Mouse (Mus musculus): ENCODE results near the gene Eef1g. TPM values are rescaled to one million over a fixed set of nuclear protein-coding genes. Genes with fewer than 3 reads are reported as not detected.
A peak's percentile ranks its signal among the peaks of the same experiment; 100 is the strongest.

Eef1g gene
- total and polyA plus RNA-seq, 2 experiments from 2014 or later: 269 to 524 TPM

GRCm38 (mm10) chr19:8984255-8984868, 17.5 kb downstream of the Eef1g start:
- 2% methylated on average over 7 of the region's 7 CpGs for WGBS
- H3K9ac ChIP-seq: 0 out of 2 replicates have a peak overlapping the region, but pooled peaks have one; percentile 2
- no peak overlapping the region; the same call in 1 of the 2 replicates for H3K4me2 ChIP-seq (ENCODE audit: low read depth)
- H3K27me3 ChIP-seq (ENCODE audit: insufficient read depth, low read length): peaks cover 4% of the 10 kb centered on the region
- H3K4me1 ChIP-seq (ENCODE audit: insufficient read depth): peaks cover 14% of the 10 kb centered on the region
- peaks cover 14% of the 10 kb centered on the region for H3K36me3 ChIP-seq (ENCODE audit: insufficient read depth)
- no peak overlapping the region for H3K4me3 ChIP-seq (ENCODE audit: low read depth, low read length)
- no peak overlapping the region for H3K27ac ChIP-seq (ENCODE audit: low read depth, low read length)
- H3K9me3 ChIP-seq (ENCODE audit: low read length): no peaks in the 10 kb centered on the region
- TF ChIP-seq CTCF (IDR thresholded peaks at IDR 0.05; ENCODE audit: low read depth): no peak
- DNase-seq (peak; percentile 89), ATAC-seq (peak; percentile 90)

- H3K4me3 ChIP-seq (ENCODE audit: low read depth, low read length): no peak overlapping the region
- H3K27me3 ChIP-seq (ENCODE audit: insufficient read depth, low read length): peaks cover 15% of the 10 kb centered on the region
- no peaks in the 10 kb centered on the region for H3K9me3 ChIP-seq (ENCODE audit: low read length)
- no peak overlapping the region for H3K9ac ChIP-seq
- no peaks in the 10 kb centered on the region for H3K36me3 ChIP-seq (ENCODE audit: insufficient read depth)
- WGBS: 50% methylated on average over 5 of the region's 5 CpGs
- no peak for TF ChIP-seq CTCF (IDR thresholded peaks at IDR 0.05; ENCODE audit: low read depth)
- DNase-seq (no peak), ATAC-seq (no peak)
- peaks cover 24% of the 10 kb centered on the region for H3K4me1 ChIP-seq (ENCODE audit: insufficient read depth)
- H3K4me2 ChIP-seq (ENCODE audit: low read depth): no peak overlapping the region
- no peak overlapping the region for H3K27ac ChIP-seq (ENCODE audit: low read depth, low read length)
Measured at GRCm38 (mm10) chr19:8985891-8986290, 19.1 kb downstream of the Eef1g start.

- H3K27me3 ChIP-seq (ENCODE audit: insufficient read depth, low read length): peaks cover 15% of the 10 kb centered on the region
- TF ChIP-seq CTCF (IDR thresholded peaks at IDR 0.05; ENCODE audit: low read depth): no peak
- H3K4me3 ChIP-seq (ENCODE audit: low read depth, low read length): no peak overlapping the region
- no peak overlapping the region for H3K27ac ChIP-seq (ENCODE audit: low read depth, low read length)
- no peak overlapping the region for H3K9ac ChIP-seq
- no peaks in the 10 kb centered on the region for H3K36me3 ChIP-seq (ENCODE audit: insufficient read depth)
- no peak overlapping the region for H3K4me2 ChIP-seq (ENCODE audit: low read depth)
- WGBS: 59% methylated on average over 2 of the region's 2 CpGs
- DNase-seq (no peak), ATAC-seq (no peak)
- H3K4me1 ChIP-seq (ENCODE audit: insufficient read depth): peaks cover 24% of the 10 kb centered on the region
- no peaks in the 10 kb centered on the region for H3K9me3 ChIP-seq (ENCODE audit: low read length)
Measured at GRCm38 (mm10) chr19:8987816-8988215, 21.0 kb downstream of the Eef1g start.

DNA sequence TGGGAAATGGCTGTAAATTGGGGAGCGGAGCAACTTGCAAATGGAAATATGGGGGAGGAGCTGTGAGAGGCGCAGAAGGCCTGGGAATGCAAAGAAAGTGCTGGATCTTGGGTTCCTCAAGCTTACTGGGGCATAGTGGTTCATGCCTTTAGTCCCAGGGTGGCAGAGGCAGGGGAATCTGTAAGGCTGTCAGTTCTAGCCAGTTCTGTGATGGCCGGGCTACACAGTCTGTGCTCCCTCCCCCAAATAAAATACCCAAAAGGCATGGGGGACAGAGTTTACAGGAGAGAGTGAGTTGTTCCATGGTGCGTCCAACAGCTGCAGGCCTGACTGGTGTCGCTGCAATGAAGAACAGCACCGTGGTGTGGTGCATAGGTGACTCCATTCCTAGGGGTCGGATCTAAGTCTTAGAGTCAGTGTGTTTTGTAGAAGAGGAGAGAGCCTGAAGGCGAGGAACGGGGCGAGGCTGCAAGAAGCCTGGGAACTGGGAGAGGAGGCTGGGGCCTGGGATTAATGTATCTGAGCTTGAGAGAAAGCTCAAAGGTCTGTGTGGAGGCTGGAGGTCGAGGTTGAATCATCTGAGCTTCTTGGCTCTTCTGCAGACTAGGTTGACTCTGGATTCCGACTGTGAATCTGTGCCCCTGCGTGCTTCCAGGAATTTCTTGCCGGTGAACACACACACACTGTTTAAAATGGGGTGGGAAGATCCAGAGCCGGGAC, 21.7 kb downstream of the Eef1g start:
- Histone ChIP-seq H3K9me3 (ENCODE audit: low read length) (no peaks in the 10 kb centered on the region), H3K9ac (0 out of 2 replicates have a peak overlapping the region, but pooled peaks have one; percentile 35), H3K4me1 (ENCODE audit: insufficient read depth) (peaks cover 24% of the 10 kb centered on the region), H3K4me2 (ENCODE audit: low read depth) (peak overlapping the region; percentile 69), H3K27ac (ENCODE audit: low read depth, low read length) (no peak overlapping the region), H3K27me3 (ENCODE audit: insufficient read depth, low read length) (peaks cover 15% of the 10 kb centered on the region), H3K36me3 (ENCODE audit: insufficient read depth) (no peaks in the 10 kb centered on the region), H3K4me3 (ENCODE audit: low read depth, low read length) (peak overlapping the region; percentile 41)
- WGBS: 30% methylated on average over 15 of the region's 15 CpGs
- ATAC-seq: no peak
- TF ChIP-seq CTCF (IDR thresholded peaks at IDR 0.05; ENCODE audit: low read depth): no peak
- DNase-seq: no peak

GRCm38 (mm10) chr19:8989066-8989566, 22.3 kb downstream of the Eef1g start, which contains the start of gene Ahnak:
Ahnak (plus strand) TSS chr19:8989284.
- peak within 1 kb of the TSS; percentile 41 for H3K4me3 ChIP-seq (ENCODE audit: low read depth, low read length)
- DNase-seq (no peak), ATAC-seq (peak; percentile 19; the same call in 1 of the 2 replicates)
- peaks cover 20% of the 10 kb centered on the region for H3K4me1 ChIP-seq (ENCODE audit: insufficient read depth)
- WGBS: 1% methylated on average over 42 of the region's 42 CpGs
- peak within 1 kb of the TSS; percentile 69 for H3K4me2 ChIP-seq (ENCODE audit: low read depth)
- H3K36me3 ChIP-seq (ENCODE audit: insufficient read depth): no peaks in the 10 kb centered on the region
- TF ChIP-seq CTCF (IDR thresholded peaks at IDR 0.05; ENCODE audit: low read depth): no peak
- no peak within 1 kb of the TSS; the same call in 1 of the 2 replicates for H3K27ac ChIP-seq (ENCODE audit: low read depth, low read length)
- no peaks in the 10 kb centered on the region for H3K9me3 ChIP-seq (ENCODE audit: low read length)
- H3K9ac ChIP-seq: peak within 1 kb of the TSS; percentile 35; the same call in 1 of the 2 replicates
- peaks cover 15% of the 10 kb centered on the region for H3K27me3 ChIP-seq (ENCODE audit: insufficient read depth, low read length)

- H3K27ac ChIP-seq (ENCODE audit: low read depth, low read length): no peak overlapping the region; the same call in 1 of the 2 replicates
- DNase-seq: no peak
- WGBS: 1% methylated on average over 53 of the region's 53 CpGs
Measured at GRCm38 (mm10) chr19:8989567-8990431, 23.0 kb downstream of the Eef1g start.

More at GRCm38 (mm10) chr19:8989567-8990431, 23.0 kb downstream of the Eef1g start:
- Histone ChIP-seq H3K9me3 (ENCODE audit: low read length) (no peaks in the 10 kb centered on the region), H3K27me3 (ENCODE audit: insufficient read depth, low read length) (peaks cover 15% of the 10 kb centered on the region), H3K4me2 (ENCODE audit: low read depth) (peak overlapping the region; percentile 69), H3K4me3 (ENCODE audit: low read depth, low read length) (peak overlapping the region; percentile 41), H3K4me1 (ENCODE audit: insufficient read depth) (peaks cover 15% of the 10 kb centered on the region), H3K9ac (peak overlapping the region; percentile 35; the same call in 1 of the 2 replicates), H3K36me3 (ENCODE audit: insufficient read depth) (no peaks in the 10 kb centered on the region)
- ATAC-seq: peak; percentile 42
- no peak; the same call in 1 of the 2 replicates for TF ChIP-seq CTCF (IDR thresholded peaks at IDR 0.05; ENCODE audit: low read depth)
